Mouse (Mus musculus) lung, postnatal 0 days (tissue): ENCODE data around the gene Fbxl21.

Experiments
- CTCF ChIP-seq: IDR thresholded peaks from 2 replicates; pipeline ENCODE4 v1.5.1; 2016; ENCODE audit warnings: antibody characterized with exemption, mild to moderate bottlenecking
- EP300 ChIP-seq: IDR thresholded peaks from 2 replicates; pipeline ENCODE4 v1.6.1; 2016; ENCODE audit warnings: antibody characterized with exemption, mild to moderate bottlenecking, control low read depth

GRCm38 (mm10) chr13:56475363-56475762, 46.9 kb upstream of the Fbxl21 start:
- TF ChIP-seq CTCF (peak; percentile 91), EP300 (no peak)
